Mouse (Mus musculus): Measurements from ENCODE around the gene Acap1. TPM values are rescaled to one million over a fixed set of nuclear protein-coding genes. Genes with fewer than 3 reads are reported as not detected.

The Acap1 gene
- polyA plus RNA-seq, 1 experiment from 2014 or later, result 0.17 TPM

GRCm38 (mm10) chr11:69884240-69884639 lies 11.1 kb downstream of the Acap1 start:
- H3K4me1 ChIP-seq (ENCODE audit: control insufficient read depth, insufficient read depth, low read length), result peaks cover 14% of the 10 kb centered on the region
- ATAC-seq (ENCODE audit: low FRiP score, low TSS enrichment), result no peak
- 88% methylated on average over 9 of the region's 9 CpGs for WGBS
- no peaks in the 10 kb centered on the region for H3K36me3 ChIP-seq (ENCODE audit: control insufficient read depth, insufficient read depth, low read length)
- no peaks in the 10 kb centered on the region for H3K9me3 ChIP-seq (ENCODE audit: control insufficient read depth, low read length)
- no peak overlapping the region for H3K4me3 ChIP-seq (replicated peaks; ENCODE audit: low read depth, low read length)
- no peak overlapping the region for H3K27ac ChIP-seq (replicated peaks; ENCODE audit: low read depth, low read length)
- no peak overlapping the region for H3K9ac ChIP-seq (replicated peaks; ENCODE audit: low read length)
- peaks cover 17% of the 10 kb centered on the region; the same call in 1 of the 2 replicates for H3K27me3 ChIP-seq (ENCODE audit: control insufficient read depth, insufficient read depth, low read length)
- DNase-seq, result no peak
- H3K4me2 ChIP-seq (ENCODE audit: low read length), result no peak overlapping the region

GRCm38 (mm10) chr11:69883527-69884151 lies 11.7 kb downstream of the Acap1 start:
- no peak for ATAC-seq (ENCODE audit: low FRiP score, low TSS enrichment)
- 87% methylated on average over 8 of the region's 8 CpGs for WGBS
- no peak overlapping the region for H3K27ac ChIP-seq (replicated peaks; ENCODE audit: low read depth, low read length)
- no peaks in the 10 kb centered on the region for H3K36me3 ChIP-seq (ENCODE audit: control insufficient read depth, insufficient read depth, low read length)
- no peak overlapping the region for H3K9ac ChIP-seq (replicated peaks; ENCODE audit: low read length)
- DNase-seq, result no peak
- no peak overlapping the region for H3K4me2 ChIP-seq (ENCODE audit: low read length)
- no peak overlapping the region for H3K4me3 ChIP-seq (replicated peaks; ENCODE audit: low read depth, low read length)
- peaks cover 14% of the 10 kb centered on the region for H3K4me1 ChIP-seq (ENCODE audit: control insufficient read depth, insufficient read depth, low read length)
- peaks cover 17% of the 10 kb centered on the region; the same call in 1 of the 2 replicates for H3K27me3 ChIP-seq (ENCODE audit: control insufficient read depth, insufficient read depth, low read length)
- H3K9me3 ChIP-seq (ENCODE audit: control insufficient read depth, low read length), result no peaks in the 10 kb centered on the region

DNA sequence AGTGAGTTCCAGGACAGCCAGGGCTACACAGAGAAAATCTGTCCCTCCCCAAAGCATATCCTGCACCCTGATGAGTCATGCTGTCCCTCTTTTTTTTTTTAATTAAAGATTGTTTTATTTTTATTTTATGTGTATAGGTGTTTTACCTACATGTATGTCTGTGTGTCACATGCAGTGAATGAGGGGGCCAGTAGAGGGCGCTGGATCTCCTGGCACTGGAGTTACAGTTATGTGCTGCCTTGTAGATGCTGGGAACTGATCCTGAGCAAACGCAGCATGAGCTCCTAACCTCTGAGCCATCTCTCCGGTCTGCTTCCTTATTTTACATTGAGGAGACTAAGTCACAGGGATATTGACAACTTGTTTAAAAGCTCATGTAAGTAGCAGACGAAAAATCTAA lies 12.3 kb downstream of the Acap1 start:
- no peak overlapping the region for H3K4me3 ChIP-seq (replicated peaks; ENCODE audit: low read depth, low read length)
- 61% methylated on average over 4 of the region's 4 CpGs for WGBS
- no peak overlapping the region for H3K27ac ChIP-seq (replicated peaks; ENCODE audit: low read depth, low read length)
- H3K9ac ChIP-seq (replicated peaks; ENCODE audit: low read length), result no peak overlapping the region
- peaks cover 17% of the 10 kb centered on the region; the same call in 1 of the 2 replicates for H3K27me3 ChIP-seq (ENCODE audit: control insufficient read depth, insufficient read depth, low read length)
- peaks cover 14% of the 10 kb centered on the region for H3K4me1 ChIP-seq (ENCODE audit: control insufficient read depth, insufficient read depth, low read length)
- no peak overlapping the region for H3K4me2 ChIP-seq (ENCODE audit: low read length)
- DNase-seq, result no peak
- no peaks in the 10 kb centered on the region for H3K36me3 ChIP-seq (ENCODE audit: control insufficient read depth, insufficient read depth, low read length)
- no peaks in the 10 kb centered on the region for H3K9me3 ChIP-seq (ENCODE audit: control insufficient read depth, low read length)
- ATAC-seq (ENCODE audit: low FRiP score, low TSS enrichment), result no peak

- H3K36me3 ChIP-seq (ENCODE audit: control insufficient read depth, insufficient read depth, low read length), result no peaks in the 10 kb centered on the region
- peak overlapping the region; percentile 40 for H3K4me3 ChIP-seq (replicated peaks; ENCODE audit: low read depth, low read length)
- peak overlapping the region; percentile 69 for H3K4me2 ChIP-seq (ENCODE audit: low read length)
- H3K9ac ChIP-seq (replicated peaks; ENCODE audit: low read length), result peak overlapping the region; percentile 44; the same call in 1 of the 2 replicates
- no peaks in the 10 kb centered on the region for H3K9me3 ChIP-seq (ENCODE audit: control insufficient read depth, low read length)
- H3K27me3 ChIP-seq (ENCODE audit: control insufficient read depth, insufficient read depth, low read length), result peaks cover 17% of the 10 kb centered on the region; the same call in 1 of the 2 replicates
- H3K4me1 ChIP-seq (ENCODE audit: control insufficient read depth, insufficient read depth, low read length), result peaks cover 14% of the 10 kb centered on the region
- 58% methylated on average over 21 of the region's 21 CpGs for WGBS
- H3K27ac ChIP-seq (replicated peaks; ENCODE audit: low read depth, low read length), result no peak overlapping the region
- ATAC-seq (ENCODE audit: low FRiP score, low TSS enrichment) (no peak), DNase-seq (no peak)
Observed at GRCm38 (mm10) chr11:69881787-69882670, 13.3 kb downstream of the Acap1 start.

GRCm38 (mm10) chr11:69880853-69881603 lies 14.3 kb downstream of the Acap1 start, which contains the start of gene Kctd11:
Gene Kctd11 (minus strand): TSS chr11:69881406.
- Histone ChIP-seq H3K27ac (replicated peaks; ENCODE audit: low read depth, low read length) (0 out of 2 replicates have a peak within 1 kb of the TSS, but pooled peaks have one; percentile 37), H3K9ac (replicated peaks; ENCODE audit: low read length) (peak within 1 kb of the TSS; percentile 44; the same call in 1 of the 2 replicates), H3K9me3 (ENCODE audit: control insufficient read depth, low read length) (no peaks in the 10 kb centered on the region), H3K4me1 (ENCODE audit: control insufficient read depth, insufficient read depth, low read length) (peaks cover 14% of the 10 kb centered on the region), H3K36me3 (ENCODE audit: control insufficient read depth, insufficient read depth, low read length) (no peaks in the 10 kb centered on the region), H3K4me2 (ENCODE audit: low read length) (peak within 1 kb of the TSS; percentile 69), H3K27me3 (ENCODE audit: control insufficient read depth, insufficient read depth, low read length) (peaks cover 17% of the 10 kb centered on the region; the same call in 1 of the 2 replicates), H3K4me3 (replicated peaks; ENCODE audit: low read depth, low read length) (peak within 1 kb of the TSS; percentile 40)
- under 1% methylated on average over 46 of the region's 46 CpGs for WGBS
- ATAC-seq (ENCODE audit: low FRiP score, low TSS enrichment), result peak; percentile 79; the same call in 1 of the 2 replicates
- peak; percentile 74 for DNase-seq

- ATAC-seq (ENCODE audit: low FRiP score, low TSS enrichment) (0 out of 2 replicates have a peak, but pooled peaks have one; percentile 25), DNase-seq (peak; percentile 82)
- 0 out of 2 replicates have a peak overlapping the region, but pooled peaks have one; percentile 37 for H3K27ac ChIP-seq (replicated peaks; ENCODE audit: low read depth, low read length)
Observed at GRCm38 (mm10) chr11:69880506-69880852, 14.9 kb downstream of the Acap1 start.

DNA sequence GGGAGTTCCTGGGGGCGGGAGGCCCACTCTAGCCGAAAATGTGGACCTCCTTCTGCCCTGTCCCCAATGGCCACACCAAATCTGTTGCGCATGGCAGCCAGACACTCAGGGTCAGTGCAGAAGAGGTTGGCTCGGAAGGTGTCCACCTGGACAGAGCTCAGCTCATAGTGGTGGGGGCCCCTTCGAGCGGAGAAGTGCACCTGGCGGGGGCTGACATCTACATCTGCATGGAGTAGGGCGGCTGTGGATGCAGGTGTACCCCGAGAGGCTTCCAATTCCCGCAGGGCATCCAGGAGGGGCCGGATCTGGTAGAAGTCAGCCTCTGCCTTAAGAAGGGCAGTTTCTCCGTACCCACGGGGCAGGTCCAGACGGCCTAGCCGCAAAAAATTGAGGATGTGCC lies 15.6 kb downstream of the Acap1 start:
- H3K27ac ChIP-seq (replicated peaks; ENCODE audit: low read depth, low read length), result no peak overlapping the region
- no peak for ATAC-seq (ENCODE audit: low FRiP score, low TSS enrichment)
- 60% methylated on average over 15 of the region's 15 CpGs for WGBS
- H3K4me1 ChIP-seq (ENCODE audit: control insufficient read depth, insufficient read depth, low read length), result peaks cover 14% of the 10 kb centered on the region
- no peaks in the 10 kb centered on the region for H3K9me3 ChIP-seq (ENCODE audit: control insufficient read depth, low read length)
- 0 out of 2 replicates have a peak overlapping the region, but pooled peaks have one; percentile 0 for H3K4me3 ChIP-seq (replicated peaks; ENCODE audit: low read depth, low read length)
- H3K36me3 ChIP-seq (ENCODE audit: control insufficient read depth, insufficient read depth, low read length), result no peaks in the 10 kb centered on the region
- H3K4me2 ChIP-seq (ENCODE audit: low read length), result peak overlapping the region; percentile 69
- H3K27me3 ChIP-seq (ENCODE audit: control insufficient read depth, insufficient read depth, low read length), result peaks cover 17% of the 10 kb centered on the region; the same call in 1 of the 2 replicates
- DNase-seq, result no peak
- H3K9ac ChIP-seq (replicated peaks; ENCODE audit: low read length), result no peak overlapping the region

More at GRCm38 (mm10) chr11:69880506-69880852, 14.9 kb downstream of the Acap1 start:
- no peaks in the 10 kb centered on the region for H3K36me3 ChIP-seq (ENCODE audit: control insufficient read depth, insufficient read depth, low read length)
- H3K9ac ChIP-seq (replicated peaks; ENCODE audit: low read length), result peak overlapping the region; percentile 44; the same call in 1 of the 2 replicates
- peaks cover 17% of the 10 kb centered on the region; the same call in 1 of the 2 replicates for H3K27me3 ChIP-seq (ENCODE audit: control insufficient read depth, insufficient read depth, low read length)
- no peaks in the 10 kb centered on the region for H3K9me3 ChIP-seq (ENCODE audit: control insufficient read depth, low read length)
- under 1% methylated on average over 18 of the region's 18 CpGs for WGBS
- H3K4me1 ChIP-seq (ENCODE audit: control insufficient read depth, insufficient read depth, low read length), result peaks cover 14% of the 10 kb centered on the region
- H3K4me2 ChIP-seq (ENCODE audit: low read length), result peak overlapping the region; percentile 69
- H3K4me3 ChIP-seq (replicated peaks; ENCODE audit: low read depth, low read length), result peak overlapping the region; percentile 40

- Histone ChIP-seq H3K9ac (replicated peaks; ENCODE audit: low read length) (no peak overlapping the region), H3K36me3 (ENCODE audit: control insufficient read depth, insufficient read depth, low read length) (no peaks in the 10 kb centered on the region), H3K4me3 (replicated peaks; ENCODE audit: low read depth, low read length) (no peak overlapping the region), H3K4me1 (ENCODE audit: control insufficient read depth, insufficient read depth, low read length) (peaks cover 14% of the 10 kb centered on the region), H3K27ac (replicated peaks; ENCODE audit: low read depth, low read length) (no peak overlapping the region), H3K27me3 (ENCODE audit: control insufficient read depth, insufficient read depth, low read length) (peaks cover 17% of the 10 kb centered on the region; the same call in 1 of the 2 replicates), H3K4me2 (ENCODE audit: low read length) (no peak overlapping the region), H3K9me3 (ENCODE audit: control insufficient read depth, low read length) (no peaks in the 10 kb centered on the region)
- ATAC-seq (ENCODE audit: low FRiP score, low TSS enrichment), result no peak
- DNase-seq, result no peak
- 93% methylated on average over 6 of the region's 6 CpGs for WGBS
Observed at GRCm38 (mm10) chr11:69878952-69879351, 16.4 kb downstream of the Acap1 start.
